Mouse (Mus musculus) limb, embryonic 15.5 days (tissue): Measurements from ENCODE around the gene Csnk1g1. TPM values are rescaled to one million over a fixed set of nuclear protein-coding genes. Genes with fewer than 3 reads are reported as not detected.

Experiments used
- ATAC-seq: fragments of 200-750 bp; cut with Nextera tagmentation; 2 replicates; pipeline ENCODE4 v1.8.0; 2017; ENCODE audit warnings: low read depth, moderate TSS enrichment; ENCODE audit not compliant: insufficient number of reproducible peaks, low FRiP score, low TSS enrichment
- H3K27ac ChIP-seq: fragments of 300-500 bp; sonication (generic); 2 replicates; pipeline ENCODE4 v1.5.1; 2015; ENCODE audit warnings: moderate library complexity, mild to moderate bottlenecking, inconsistent platforms
- H3K27me3 ChIP-seq: fragments of 300-500 bp; sonication (generic); 2 replicates; pipeline ENCODE4 v1.6.1; 2015; ENCODE audit warnings: inconsistent platforms
- H3K36me3 ChIP-seq: fragments of 300-500 bp; sonication (generic); 2 replicates; pipeline ENCODE4 v1.6.1; 2015; ENCODE audit warnings: inconsistent platforms
- H3K4me1 ChIP-seq: fragments of 300-500 bp; sonication (generic); 2 replicates; pipeline ENCODE4 v1.6.1; 2015; ENCODE audit warnings: inconsistent platforms
- H3K4me2 ChIP-seq: fragments of 300-500 bp; sonication (generic); 2 replicates; pipeline ENCODE4 v1.6.1; 2015; ENCODE audit warnings: mild to moderate bottlenecking, inconsistent platforms
- H3K4me3 ChIP-seq: fragments of 300-500 bp; sonication (generic); 2 replicates; pipeline ENCODE4 v1.5.1; 2015; ENCODE audit warnings: mild to moderate bottlenecking, inconsistent platforms
- H3K9ac ChIP-seq: fragments of 300-500 bp; sonication (generic); 2 replicates; pipeline ENCODE4 v1.6.1; 2015; ENCODE audit warnings: inconsistent platforms
- H3K9me3 ChIP-seq: fragments of 300-500 bp; sonication (generic); 2 replicates; pipeline ENCODE4 v1.6.1; 2016; ENCODE audit warnings: inconsistent platforms
- WGBS: fragments of 180-500 bp; shearing (Covaris S2); methylation state at CpG from one replicate; pipeline ENCODE4 v1.1.7; 2015; 5-methylcytosine and 5-hydroxymethylcytosine counted together
- polyA plus RNA-seq: library from polyadenylated mRNA; unstranded; fragments of >200 nt; fragmentation: Nextera tagmentation; extraction: Ambion mirVana; gene quantifications from 2 replicates; pipeline ENCODE4 v1.2.1, GENCODE M21; 2015

The Csnk1g1 gene
- 15.0 and 17.7 TPM in 2 replicates for polyA plus RNA-seq

- H3K36me3 ChIP-seq, result peaks cover 6% of the 10 kb centered on the region; the same call in 1 of the 2 replicates
- no peaks in the 10 kb centered on the region for H3K9me3 ChIP-seq
- peaks cover 11% of the 10 kb centered on the region; the same call in 1 of the 2 replicates for H3K4me1 ChIP-seq
- H3K4me2 ChIP-seq, result peak within 1 kb of the TSS; percentile 70
- 1% methylated on average over 35 of the region's 38 CpGs for WGBS
- peak within 1 kb of the TSS; percentile 94 for H3K27ac ChIP-seq
- peak within 1 kb of the TSS; percentile 83 for H3K4me3 ChIP-seq
- no peaks in the 10 kb centered on the region for H3K27me3 ChIP-seq
- peak; percentile 99 for ATAC-seq
- H3K9ac ChIP-seq, result peak within 1 kb of the TSS; percentile 78
Measured at GRCm38 (mm10) chr9:65908394-65909300, at the start of gene Csnk1g1, which contains the start of gene Trip4. Gene Csnk1g1, plus strand, starts transcription at chr9:65908924. Gene Trip4, minus strand, starts transcription at chr9:65908794.

- Histone ChIP-seq H3K4me2 (no peak overlapping the region), H3K36me3 (peaks cover 51% of the 10 kb centered on the region), H3K27ac (no peak overlapping the region), H3K27me3 (no peaks in the 10 kb centered on the region), H3K4me1 (no peaks in the 10 kb centered on the region), H3K9ac (no peak overlapping the region), H3K4me3 (no peak overlapping the region), H3K9me3 (no peaks in the 10 kb centered on the region)
- WGBS, result 49% methylated on average over 1 of the region's 1 CpGs
- no peak for ATAC-seq
Measured at GRCm38 (mm10) chr9:65859656-65860055, 49.1 kb upstream of the Csnk1g1 start.

DNA sequence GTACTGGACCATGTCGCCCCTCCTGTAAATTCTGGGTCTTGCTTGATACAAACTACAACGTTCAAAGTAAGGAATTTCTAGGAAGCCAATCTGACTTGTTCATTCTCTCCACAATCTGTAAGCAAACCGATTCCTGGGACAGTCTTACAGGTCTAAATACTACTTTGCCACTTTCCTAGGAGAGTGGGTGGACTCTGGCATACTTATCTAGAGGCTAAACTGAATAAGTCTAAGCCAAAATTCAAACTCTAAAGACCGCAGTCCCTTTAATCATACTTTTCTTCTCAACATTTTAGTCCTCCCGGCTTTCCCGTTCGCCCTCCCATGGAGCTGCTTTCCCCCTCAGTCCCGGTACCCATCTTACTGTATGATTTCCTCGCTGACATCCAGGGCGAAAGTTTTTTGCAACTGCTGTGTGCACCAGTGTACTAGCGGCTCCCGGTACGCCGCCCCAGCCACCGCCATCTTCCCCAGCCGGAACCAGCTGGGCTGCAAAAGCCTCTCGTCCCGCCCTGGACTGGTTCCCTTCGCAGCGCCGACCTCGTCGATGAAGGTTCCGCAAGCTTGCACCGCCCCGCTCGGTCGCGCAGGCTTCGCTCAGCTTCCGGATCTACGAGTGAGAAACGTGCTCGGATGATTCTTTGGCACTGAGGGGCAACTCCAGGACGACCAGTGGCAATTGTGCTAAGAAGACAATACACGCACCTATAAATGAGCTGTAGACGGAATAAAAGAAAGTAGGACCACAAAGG is 24.0 kb upstream of the Csnk1g1 start:
- WGBS, result under 1% methylated on average over 37 of the region's 37 CpGs
- Histone ChIP-seq H3K27me3 (no peaks in the 10 kb centered on the region), H3K4me1 (peaks cover 3% of the 10 kb centered on the region; the same call in 1 of the 2 replicates), H3K9me3 (no peaks in the 10 kb centered on the region), H3K36me3 (peaks cover 7% of the 10 kb centered on the region; the same call in 1 of the 2 replicates), H3K9ac (peak overlapping the region; percentile 43), H3K4me3 (peak overlapping the region; percentile 56), H3K27ac (peak overlapping the region; percentile 82), H3K4me2 (peak overlapping the region; percentile 47)
- peak; percentile 90 for ATAC-seq

- under 1% methylated on average over 21 of the region's 21 CpGs for WGBS
- H3K4me1 ChIP-seq, result peaks cover 15% of the 10 kb centered on the region
- H3K4me2 ChIP-seq, result peak within 1 kb of the TSS; percentile 91
Measured at GRCm38 (mm10) chr9:65890143-65890628, 18.5 kb upstream of the Csnk1g1 start, which contains the start of gene Pclaf. Gene Pclaf, plus strand, starts transcription at chr9:65890237.

GRCm38 (mm10) chr9:65891126-65891525 is 17.6 kb upstream of the Csnk1g1 start:
- Histone ChIP-seq H3K4me3 (peak overlapping the region; percentile 61), H3K4me1 (peaks cover 15% of the 10 kb centered on the region), H3K27ac (no peak overlapping the region), H3K27me3 (no peaks in the 10 kb centered on the region), H3K9me3 (no peaks in the 10 kb centered on the region), H3K4me2 (peak overlapping the region; percentile 91), H3K36me3 (peaks cover 18% of the 10 kb centered on the region), H3K9ac (peak overlapping the region; percentile 55)
- WGBS, result under 1% methylated on average over 5 of the region's 5 CpGs
- ATAC-seq, result no peak

More at GRCm38 (mm10) chr9:65890143-65890628, 18.5 kb upstream of the Csnk1g1 start, which contains the start of gene Pclaf:
- peak within 1 kb of the TSS; percentile 55 for H3K9ac ChIP-seq
- no peaks in the 10 kb centered on the region for H3K9me3 ChIP-seq
- peak within 1 kb of the TSS; percentile 14; the same call in 1 of the 2 replicates for H3K27ac ChIP-seq
- peaks cover 15% of the 10 kb centered on the region for H3K36me3 ChIP-seq
- no peaks in the 10 kb centered on the region for H3K27me3 ChIP-seq
- peak within 1 kb of the TSS; percentile 61 for H3K4me3 ChIP-seq
- ATAC-seq, result peak; percentile 92

DNA sequence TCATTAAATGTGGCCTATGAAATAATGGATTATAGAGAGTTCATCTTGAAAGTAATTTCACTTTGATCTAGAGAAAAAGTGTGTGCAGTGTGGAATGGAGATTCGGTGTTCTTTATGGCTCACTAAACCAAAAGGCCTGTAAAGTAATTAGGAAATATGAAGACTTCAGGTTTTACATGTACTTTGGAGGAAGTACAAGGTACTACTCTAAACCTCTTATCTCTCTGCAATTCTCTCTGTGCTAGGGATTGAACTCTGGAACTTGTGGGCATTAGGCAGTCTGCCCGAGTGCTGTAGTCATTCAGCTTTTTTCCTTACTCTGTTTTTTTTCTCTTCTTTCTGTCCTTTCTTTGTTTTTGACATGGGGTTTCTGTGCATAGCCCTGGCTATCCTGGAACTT is 11.7 kb upstream of the Csnk1g1 start:
- H3K27ac ChIP-seq, result no peak overlapping the region
- no peak for ATAC-seq
- H3K27me3 ChIP-seq, result no peaks in the 10 kb centered on the region
- H3K36me3 ChIP-seq, result peaks cover 36% of the 10 kb centered on the region
- 83% methylated on average over 2 of the region's 2 CpGs for WGBS
- H3K9me3 ChIP-seq, result no peaks in the 10 kb centered on the region
- H3K4me3 ChIP-seq, result no peak overlapping the region
- no peak overlapping the region for H3K4me2 ChIP-seq
- H3K9ac ChIP-seq, result no peak overlapping the region
- no peaks in the 10 kb centered on the region for H3K4me1 ChIP-seq

GRCm38 (mm10) chr9:65902879-65903278 is 5.8 kb upstream of the Csnk1g1 start:
- H3K4me1 ChIP-seq, result peaks cover 5% of the 10 kb centered on the region; the same call in 1 of the 2 replicates
- H3K36me3 ChIP-seq, result peaks cover 18% of the 10 kb centered on the region
- H3K4me2 ChIP-seq, result no peak overlapping the region
- H3K27ac ChIP-seq, result no peak overlapping the region
- H3K4me3 ChIP-seq, result no peak overlapping the region
- WGBS, result 91% methylated on average over 3 of the region's 3 CpGs
- no peaks in the 10 kb centered on the region for H3K9me3 ChIP-seq
- no peak for ATAC-seq
- no peaks in the 10 kb centered on the region for H3K27me3 ChIP-seq
- no peak overlapping the region for H3K9ac ChIP-seq

GRCm38 (mm10) chr9:65903419-65903818 is 5.3 kb upstream of the Csnk1g1 start:
- Histone ChIP-seq H3K4me3 (no peak overlapping the region), H3K9me3 (no peaks in the 10 kb centered on the region), H3K9ac (no peak overlapping the region), H3K27me3 (no peaks in the 10 kb centered on the region), H3K4me2 (no peak overlapping the region), H3K36me3 (peaks cover 18% of the 10 kb centered on the region), H3K4me1 (peaks cover 6% of the 10 kb centered on the region; the same call in 1 of the 2 replicates), H3K27ac (no peak overlapping the region)
- ATAC-seq, result no peak

GRCm38 (mm10) chr9:65909301-65909801 is 627 bp downstream of the Csnk1g1 start:
- under 1% methylated on average over 34 of the region's 34 CpGs for WGBS
- Histone ChIP-seq H3K4me2 (peak overlapping the region; percentile 70), H3K4me1 (peaks cover 11% of the 10 kb centered on the region; the same call in 1 of the 2 replicates)

GRCm38 (mm10) chr9:65909837-65910236 is 1.1 kb downstream of the Csnk1g1 start:
- peak overlapping the region; percentile 70 for H3K4me2 ChIP-seq
- peak overlapping the region; percentile 78 for H3K9ac ChIP-seq
- H3K27me3 ChIP-seq, result no peaks in the 10 kb centered on the region
- 0 out of 2 replicates have a peak, but pooled peaks cover 4% of the 10 kb centered on the region for H3K36me3 ChIP-seq
- no peaks in the 10 kb centered on the region for H3K9me3 ChIP-seq
- WGBS, result 4% methylated on average over 4 of the region's 4 CpGs
- H3K27ac ChIP-seq, result peak overlapping the region; percentile 94
- H3K4me3 ChIP-seq, result peak overlapping the region; percentile 83
- H3K4me1 ChIP-seq, result peaks cover 11% of the 10 kb centered on the region; the same call in 1 of the 2 replicates
- ATAC-seq, result no peak

More at GRCm38 (mm10) chr9:65909301-65909801, 627 bp downstream of the Csnk1g1 start:
- ATAC-seq, result peak; percentile 6; the same call in 1 of the 2 replicates
- Histone ChIP-seq H3K4me3 (peak overlapping the region; percentile 83), H3K27me3 (no peaks in the 10 kb centered on the region), H3K27ac (peak overlapping the region; percentile 94), H3K9ac (peak overlapping the region; percentile 78), H3K9me3 (no peaks in the 10 kb centered on the region), H3K36me3 (0 out of 2 replicates have a peak, but pooled peaks cover 4% of the 10 kb centered on the region)

GRCm38 (mm10) chr9:65913976-65914375 is 5.3 kb downstream of the Csnk1g1 start:
- H3K27me3 ChIP-seq, result no peaks in the 10 kb centered on the region
- no peak for ATAC-seq
- H3K9me3 ChIP-seq, result no peaks in the 10 kb centered on the region
- no peaks in the 10 kb centered on the region for H3K36me3 ChIP-seq
- H3K4me1 ChIP-seq, result peaks cover 5% of the 10 kb centered on the region; the same call in 1 of the 2 replicates
- no peak overlapping the region for H3K9ac ChIP-seq
- H3K27ac ChIP-seq, result no peak overlapping the region
- H3K4me2 ChIP-seq, result no peak overlapping the region
- 81% methylated on average over 2 of the region's 2 CpGs for WGBS
- no peak overlapping the region for H3K4me3 ChIP-seq
